Mouse (Mus musculus) small intestine, adult 2 months (tissue): ENCODE results near the gene Grm7. TPM values are rescaled to one million over a fixed set of nuclear protein-coding genes. Genes with fewer than 3 reads are reported as not detected.

Experiments
- H3K27ac ChIP-seq: fragments of 200-500 bp; 2 replicates; pipeline ENCODE4 v1.5.1; 2012; ENCODE audit warnings: low read depth, low read length, control low read depth, inconsistent platforms; ENCODE audit not compliant: insufficient read depth
- H3K27me3 ChIP-seq: fragments of 200-500 bp; 2 replicates; pipeline ENCODE4 v1.6.1; 2012; ENCODE audit warnings: mild to moderate bottlenecking, moderate library complexity, low read length, inconsistent platforms; ENCODE audit not compliant: control insufficient read depth, insufficient read depth
- H3K36me3 ChIP-seq: fragments of 200-500 bp; 2 replicates; pipeline ENCODE4 v1.6.1; 2012; ENCODE audit warnings: mild to moderate bottlenecking, low read length, control low read depth, inconsistent platforms; ENCODE audit not compliant: control insufficient read depth, insufficient read depth
- H3K4me1 ChIP-seq: fragments of 200-500 bp; 2 replicates; pipeline ENCODE4 v1.6.1; 2012; ENCODE audit warnings: low read length, inconsistent platforms, mixed read lengths; ENCODE audit not compliant: control insufficient read depth, insufficient read depth, insufficient read length
- H3K4me3 ChIP-seq: fragments of 200-500 bp; 2 replicates; pipeline ENCODE4 v1.5.1; 2012; ENCODE audit warnings: low read depth, mild to moderate bottlenecking, control low read depth, inconsistent platforms, low read length, moderate library complexity
- CTCF ChIP-seq: fragments of 200-500 bp; IDR thresholded peaks from 2 replicates; pipeline ENCODE4 v1.5.1; 2012; ENCODE audit warnings: low read depth, mild to moderate bottlenecking, control low read depth, inconsistent platforms, low read length, moderate library complexity, mixed read lengths; ENCODE audit not compliant: insufficient replicate concordance, insufficient read length; ENCODE audit errors: extremely low read depth
- POLR2A ChIP-seq: fragments of 200-500 bp; IDR thresholded peaks from 2 replicates; pipeline ENCODE4 v1.6.1; 2012; ENCODE audit warnings: low read depth, mild to moderate bottlenecking, control low read depth, inconsistent platforms, low read length, moderate library complexity
- WGBS: fragments of 180-500 bp; shearing (Covaris S2); methylation state at CpG from one replicate; pipeline ENCODE4 v1.1.7; 2018; 5-methylcytosine and 5-hydroxymethylcytosine counted together
- polyA plus RNA-seq: library from polyadenylated mRNA; depleted of rRNA; stranded (reverse); fragments of >200 nt; gene quantifications from 2 replicates; pipeline ENCODE4 v1.2.3, GENCODE M21; 2012

The Grm7 gene
- polyA plus RNA-seq, 1 experiment, result 0.11 TPM

- TF ChIP-seq POLR2A, result no peak
- no peak for TF ChIP-seq CTCF
- H3K27me3 ChIP-seq, result no peaks in the 10 kb centered on the region
- no peak overlapping the region for H3K27ac ChIP-seq
- 69% methylated on average over 3 of the region's 3 CpGs for WGBS
- no peak overlapping the region for H3K4me3 ChIP-seq
- H3K36me3 ChIP-seq, result no peaks in the 10 kb centered on the region
- no peaks in the 10 kb centered on the region for H3K4me1 ChIP-seq
Observed at GRCm38 (mm10) chr6:111368111-111368510, 722.7 kb downstream of the Grm7 start.

GRCm38 (mm10) chr6:111368551-111368950, 723.2 kb downstream of the Grm7 start:
- Histone ChIP-seq H3K36me3 (no peaks in the 10 kb centered on the region), H3K4me3 (no peak overlapping the region), H3K4me1 (no peaks in the 10 kb centered on the region), H3K27ac (no peak overlapping the region), H3K27me3 (no peaks in the 10 kb centered on the region)
- 59% methylated on average over 3 of the region's 3 CpGs for WGBS
- TF ChIP-seq POLR2A (no peak), CTCF (no peak)

- no peak for TF ChIP-seq CTCF
- no peak for TF ChIP-seq POLR2A
Observed at GRCm38 (mm10) chr6:111369013-111369412, 723.6 kb downstream of the Grm7 start.

GRCm38 (mm10) chr6:111371581-111372349, 726.4 kb downstream of the Grm7 start:
- no peak for TF ChIP-seq CTCF
- no peak for TF ChIP-seq POLR2A
- H3K27me3 ChIP-seq, result no peaks in the 10 kb centered on the region
- H3K36me3 ChIP-seq, result no peaks in the 10 kb centered on the region
- H3K27ac ChIP-seq, result no peak overlapping the region
- no peaks in the 10 kb centered on the region for H3K4me1 ChIP-seq
- 38% methylated on average over 4 of the region's 4 CpGs for WGBS
- no peak overlapping the region for H3K4me3 ChIP-seq

More at GRCm38 (mm10) chr6:111369013-111369412, 723.6 kb downstream of the Grm7 start:
- Histone ChIP-seq H3K27me3 (no peaks in the 10 kb centered on the region), H3K4me3 (no peak overlapping the region), H3K27ac (no peak overlapping the region), H3K4me1 (no peaks in the 10 kb centered on the region), H3K36me3 (no peaks in the 10 kb centered on the region)
- 85% methylated on average over 2 of the region's 2 CpGs for WGBS

- no peak overlapping the region for H3K27ac ChIP-seq
- no peaks in the 10 kb centered on the region for H3K27me3 ChIP-seq
- H3K36me3 ChIP-seq, result no peaks in the 10 kb centered on the region
- 42% methylated on average over 11 of the region's 11 CpGs for WGBS
- no peaks in the 10 kb centered on the region for H3K4me1 ChIP-seq
- TF ChIP-seq POLR2A (no peak), CTCF (no peak)
- H3K4me3 ChIP-seq, result no peak overlapping the region
Observed at GRCm38 (mm10) chr6:111372626-111373380, 727.4 kb downstream of the Grm7 start.

GRCm38 (mm10) chr6:111380710-111381109, 735.3 kb downstream of the Grm7 start:
- Histone ChIP-seq H3K27ac (no peak overlapping the region), H3K4me1 (no peaks in the 10 kb centered on the region), H3K27me3 (no peaks in the 10 kb centered on the region), H3K4me3 (no peak overlapping the region), H3K36me3 (no peaks in the 10 kb centered on the region)
- 71% methylated on average over 2 of the region's 2 CpGs for WGBS
- no peak for TF ChIP-seq CTCF
- no peak for TF ChIP-seq POLR2A

GRCm38 (mm10) chr6:111408750-111409149, 763.4 kb downstream of the Grm7 start:
- TF ChIP-seq POLR2A, result no peak
- TF ChIP-seq CTCF, result no peak
- Histone ChIP-seq H3K27ac (no peak overlapping the region), H3K4me1 (no peaks in the 10 kb centered on the region), H3K4me3 (no peak overlapping the region), H3K36me3 (no peaks in the 10 kb centered on the region), H3K27me3 (no peaks in the 10 kb centered on the region)
- 78% methylated on average over 8 of the region's 8 CpGs for WGBS
